In the genomic region with DNA sequence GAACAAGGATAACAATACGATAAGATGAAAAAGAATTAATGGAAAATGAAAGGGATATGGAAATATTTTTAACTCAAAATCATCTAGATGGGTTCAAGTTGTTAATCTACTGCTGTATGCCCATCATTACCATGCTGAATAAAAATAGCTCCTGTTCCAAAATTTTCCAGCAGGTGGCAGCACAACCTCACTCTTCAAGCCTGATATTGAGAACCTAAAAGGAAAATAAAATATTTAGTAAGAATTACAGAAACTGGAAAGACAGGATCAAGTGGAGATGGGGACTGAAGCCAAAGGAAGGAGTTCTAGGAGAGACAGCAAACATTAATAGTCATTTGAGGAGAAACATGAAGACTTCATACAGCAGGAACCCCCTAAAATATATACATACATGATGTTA, we compare ENCODE assay signal across 8 mouse cellular contexts.
DNase-seq lines count a peak whose midpoint lies in the region; ATAC-seq and TF ChIP-seq lines count a peak whose summit lies in the region.
"Had no signal": no experiment of that assay in that cellular context is flagged by ENCODE, and none has a peak within 500 bp of the region (broad histone marks: within the 10 kb centered on the region; RNA-seq: fewer than 3 reads in every experiment).

No protein-coding gene starts in this region.

- 2% methylated on average over 1 of the region's 1 CpGs for WGBS in liver, adult 2 months
- WGBS in liver, embryonic 11.5 days = 8% methylated on average over 1 of the region's 1 CpGs
- 13% methylated on average over 1 of the region's 1 CpGs for WGBS in embryonic facial prominence, embryonic 15.5 days

- H3K36me3 ChIP-seq in liver, adult 2 months (ENCODE audit: control insufficient read depth, insufficient read depth, low read length) = no peaks in the 10 kb centered on the region
- no peaks in the 10 kb centered on the region for H3K36me3 ChIP-seq in liver, embryonic 11.5 days (ENCODE audit: control insufficient read depth, insufficient read depth, low read length)
- no peaks in the 10 kb centered on the region for H3K36me3 ChIP-seq in embryonic facial prominence, embryonic 15.5 days
- H3K36me3 ChIP-seq: liver, embryonic 15.5 days had no signal

- no peaks in the 10 kb centered on the region for H3K9me3 ChIP-seq in liver, embryonic 11.5 days (ENCODE audit: control insufficient read depth, low read length)
- no peaks in the 10 kb centered on the region for H3K9me3 ChIP-seq in embryonic facial prominence, embryonic 15.5 days (replicated peaks)
- H3K9me3 ChIP-seq: liver, embryonic 15.5 days had no signal

- no peak overlapping the region for H3K27ac ChIP-seq in liver, adult 2 months (replicated peaks; ENCODE audit: insufficient read depth, low read depth, low read length)
- no peak overlapping the region for H3K27ac ChIP-seq in liver, embryonic 11.5 days (ENCODE audit: low read depth, low read length)
- no peak overlapping the region for H3K27ac ChIP-seq in embryonic facial prominence, embryonic 15.5 days (replicated peaks)
- H3K27ac ChIP-seq: liver, embryonic 15.5 days had no signal

- no peaks in the 10 kb centered on the region for H3K27me3 ChIP-seq in liver, adult 2 months (ENCODE audit: control insufficient read depth, insufficient read depth, low read length)
- no peaks in the 10 kb centered on the region for H3K27me3 ChIP-seq in liver, embryonic 11.5 days (replicated peaks; ENCODE audit: control insufficient read depth, insufficient read depth, low read length)
- H3K27me3 ChIP-seq in embryonic facial prominence, embryonic 15.5 days = no peaks in the 10 kb centered on the region
- H3K27me3 ChIP-seq: liver, embryonic 15.5 days had no signal

- H3K4me1 ChIP-seq in liver, adult 2 months (ENCODE audit: control insufficient read depth, insufficient read depth, low read length) = no peaks in the 10 kb centered on the region
- H3K4me1 ChIP-seq in liver, embryonic 11.5 days (replicated peaks; ENCODE audit: control insufficient read depth, insufficient read depth, low read length) = no peaks in the 10 kb centered on the region
- no peaks in the 10 kb centered on the region for H3K4me1 ChIP-seq in embryonic facial prominence, embryonic 15.5 days
- H3K4me1 ChIP-seq: liver, embryonic 15.5 days had no signal

- TF ChIP-seq CTCF in liver, adult 2 months (IDR thresholded peaks at IDR 0.05; ENCODE audit: low read depth, low read length) = peak; percentile 41

- DNase-seq in liver, adult 2 months (ENCODE audit: extremely low read depth, low read depth, low spot score) = peak; percentile 9
- no peak for DNase-seq in liver, embryonic 11.5 days (ENCODE audit: low spot score)
- peak; percentile 3 for DNase-seq in c-Kit-negative CD71-positive TER-119-positive erythroid progenitor cells, embryonic 14.5 days (ENCODE audit: low read depth, low spot score)
- peak; percentile 6 to 53 for DNase-seq in kidney, postnatal 36 days
- DNase-seq in lung, postnatal 36 days = peak; percentile 19
- DNase-seq in skeletal muscle tissue, adult 2 months (ENCODE audit: low read depth, low spot score) = peak; percentile 3

- H3K4me3 ChIP-seq in liver, adult 2 months (ENCODE audit: insufficient read depth, low read depth, low read length) = no peak overlapping the region
- no peak overlapping the region for H3K4me3 ChIP-seq in liver, embryonic 11.5 days (ENCODE audit: low read depth, low read length)
- H3K4me3 ChIP-seq in embryonic facial prominence, embryonic 15.5 days (replicated peaks) = no peak overlapping the region
- H3K4me3 ChIP-seq: liver, embryonic 15.5 days had no signal

- H3K9ac ChIP-seq in liver, adult 2 months (ENCODE audit: low read depth, low read length) = no peak overlapping the region
- no peak overlapping the region for H3K9ac ChIP-seq in liver, embryonic 11.5 days (ENCODE audit: low read depth, low read length)
- H3K9ac ChIP-seq in embryonic facial prominence, embryonic 15.5 days = no peak overlapping the region
- H3K9ac ChIP-seq: liver, embryonic 15.5 days had no signal

- no peaks in the 10 kb centered on the region for H3K79me2 ChIP-seq in liver, adult 2 months (ENCODE audit: control insufficient read depth, insufficient read depth, low read length)

- TF ChIP-seq POLR2A in liver, adult 2 months (IDR thresholded peaks at IDR 0.05; ENCODE audit: extremely low read depth, insufficient read depth, low read length) = no peak

- no peak overlapping the region for H3K4me2 ChIP-seq in liver, embryonic 11.5 days
- H3K4me2 ChIP-seq in embryonic facial prominence, embryonic 15.5 days (replicated peaks) = no peak overlapping the region
- H3K4me2 ChIP-seq: liver, embryonic 15.5 days had no signal

- no peak for ATAC-seq in liver, embryonic 11.5 days (replicated peaks; ENCODE audit: low FRiP score)
- 0 out of 2 replicates have a peak, but pooled peaks have one; percentile 43 for ATAC-seq in embryonic facial prominence, embryonic 15.5 days (ENCODE audit: insufficient number of reproducible peaks, low FRiP score, low TSS enrichment, low read depth)
